ENCODE assay signal across 18 mouse cellular contexts in the genomic region with DNA sequence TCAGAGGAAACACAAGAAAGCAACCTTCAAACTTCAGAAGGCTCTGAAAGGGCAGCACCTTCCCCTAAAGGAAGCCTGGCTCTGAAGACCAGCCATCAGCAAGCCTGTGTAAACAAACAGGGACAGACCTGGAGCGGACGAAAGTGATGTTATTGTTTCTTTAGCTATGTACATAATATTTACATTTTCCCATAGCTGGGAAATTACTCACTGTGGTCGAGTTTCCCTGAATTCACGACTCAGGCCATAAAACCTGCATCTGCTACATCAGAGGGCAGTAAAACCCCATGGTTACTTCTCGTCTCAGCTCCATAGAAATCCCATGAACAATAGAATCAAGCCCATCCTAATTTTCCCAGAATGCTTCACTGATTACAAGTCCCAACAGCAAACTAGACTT. TPM values are rescaled to one million over a fixed set of nuclear protein-coding genes. Genes with fewer than 3 reads are reported as not detected.
DNase-seq lines count a peak whose midpoint lies in the region; ATAC-seq lines count a peak whose summit lies in the region.
"Had no signal": no experiment of that assay in that cellular context is flagged by ENCODE, and none has a peak within 500 bp of the region (broad histone marks: within the 10 kb centered on the region; RNA-seq: fewer than 3 reads in every experiment).

No protein-coding gene starts in this region.

- H3K4me3 ChIP-seq in kidney, embryonic 15.5 days (replicated peaks), result no peak overlapping the region
- no peak overlapping the region for H3K4me3 ChIP-seq in brown adipose tissue, adult 24 weeks (ENCODE audit: insufficient read depth, low read depth, low read length)
- no peak overlapping the region for H3K4me3 ChIP-seq in embryonic facial prominence, embryonic 12.5 days
- H3K4me3 ChIP-seq in limb, embryonic 12.5 days (replicated peaks), result no peak overlapping the region
- no peak overlapping the region for H3K4me3 ChIP-seq in forebrain, embryonic 12.5 days (replicated peaks)
- H3K4me3 ChIP-seq: erythroblast, embryonic 14.5 days; left cerebral cortex, adult 2 months; midbrain, embryonic 10.5 days had no signal

- no peak overlapping the region for H3K9ac ChIP-seq in kidney, embryonic 15.5 days
- H3K9ac ChIP-seq in embryonic facial prominence, embryonic 12.5 days, result no peak overlapping the region
- no peak overlapping the region for H3K9ac ChIP-seq in limb, embryonic 12.5 days (replicated peaks)
- H3K9ac ChIP-seq in forebrain, embryonic 12.5 days, result no peak overlapping the region
- H3K9ac ChIP-seq: liver, postnatal 0 days had no signal

- WGBS in kidney, embryonic 15.5 days, result 16% methylated on average over 5 of the region's 5 CpGs
- WGBS in embryonic facial prominence, embryonic 12.5 days, result 34% methylated on average over 5 of the region's 5 CpGs
- WGBS in limb, embryonic 12.5 days, result 20% methylated on average over 5 of the region's 5 CpGs
- WGBS in forebrain, embryonic 12.5 days, result 54% methylated on average over 5 of the region's 5 CpGs

- no peaks in the 10 kb centered on the region for H3K36me3 ChIP-seq in kidney, embryonic 15.5 days
- H3K36me3 ChIP-seq in embryonic facial prominence, embryonic 12.5 days, result no peaks in the 10 kb centered on the region
- H3K36me3 ChIP-seq in limb, embryonic 12.5 days, result no peaks in the 10 kb centered on the region; the same call in 1 of the 2 replicates
- no peaks in the 10 kb centered on the region for H3K36me3 ChIP-seq in forebrain, embryonic 12.5 days (replicated peaks)
- H3K36me3 ChIP-seq: midbrain, embryonic 10.5 days had no signal

- H3K4me1 ChIP-seq in kidney, embryonic 15.5 days, result peaks cover 70% of the 10 kb centered on the region
- H3K4me1 ChIP-seq in brown adipose tissue, adult 24 weeks (ENCODE audit: control insufficient read depth, insufficient read depth, insufficient read length, low read length), result peaks cover 36% of the 10 kb centered on the region
- peaks cover 71% of the 10 kb centered on the region for H3K4me1 ChIP-seq in embryonic facial prominence, embryonic 12.5 days
- peaks cover 79% of the 10 kb centered on the region for H3K4me1 ChIP-seq in limb, embryonic 12.5 days (replicated peaks)
- peaks cover 25% of the 10 kb centered on the region for H3K4me1 ChIP-seq in forebrain, embryonic 12.5 days

- H3K9me3 ChIP-seq in kidney, embryonic 15.5 days (replicated peaks), result no peaks in the 10 kb centered on the region
- H3K9me3 ChIP-seq in embryonic facial prominence, embryonic 12.5 days, result no peaks in the 10 kb centered on the region
- H3K9me3 ChIP-seq in limb, embryonic 12.5 days, result no peaks in the 10 kb centered on the region
- H3K9me3 ChIP-seq in forebrain, embryonic 12.5 days, result no peaks in the 10 kb centered on the region
- H3K9me3 ChIP-seq: midbrain, embryonic 10.5 days had no signal

- no peaks in the 10 kb centered on the region for H3K27me3 ChIP-seq in kidney, embryonic 15.5 days
- no peaks in the 10 kb centered on the region for H3K27me3 ChIP-seq in embryonic facial prominence, embryonic 12.5 days
- no peaks in the 10 kb centered on the region for H3K27me3 ChIP-seq in limb, embryonic 12.5 days
- H3K27me3 ChIP-seq in forebrain, embryonic 12.5 days, result peaks cover 9% of the 10 kb centered on the region; the same call in 1 of the 2 replicates
- H3K27me3 ChIP-seq: CH12.LX, Patski had no signal

- DNase-seq in kidney, postnatal 14 days, result no peak
- no peak for DNase-seq in frontal cortex, adult 2 months (ENCODE audit: extremely low spot score in 1 of 2, low spot score in 1 of 2)
- DNase-seq in ovary, postnatal 36 days (ENCODE audit: low spot score), result no peak
- DNase-seq: cerebellum, postnatal 10 days; heart, adult 18-20 months; liver, postnatal 0 days; thymus, adult 2 months had no signal

- H3K4me2 ChIP-seq in kidney, embryonic 15.5 days, result no peak overlapping the region
- no peak overlapping the region for H3K4me2 ChIP-seq in embryonic facial prominence, embryonic 12.5 days (replicated peaks)
- H3K4me2 ChIP-seq in limb, embryonic 12.5 days, result no peak overlapping the region
- H3K4me2 ChIP-seq in forebrain, embryonic 12.5 days, result no peak overlapping the region

- no peak for ATAC-seq in kidney, embryonic 15.5 days (replicated peaks; ENCODE audit: low FRiP score)
- ATAC-seq in embryonic facial prominence, embryonic 12.5 days (ENCODE audit: insufficient number of reproducible peaks, insufficient read depth, low FRiP score, low TSS enrichment), result no peak
- no peak for ATAC-seq in limb, embryonic 12.5 days (ENCODE audit: insufficient number of reproducible peaks, insufficient read depth, low FRiP score, low TSS enrichment, low read depth)
- no peak for ATAC-seq in forebrain, embryonic 12.5 days (ENCODE audit: low FRiP score)
- ATAC-seq: hindbrain, embryonic 16.5 days; liver, postnatal 0 days; Patski had no signal

- H3K27ac ChIP-seq in kidney, embryonic 15.5 days, result 0 out of 2 replicates have a peak overlapping the region, but pooled peaks have one; percentile 37
- peak overlapping the region; percentile 23; the same call in 1 of the 2 replicates for H3K27ac ChIP-seq in brown adipose tissue, adult 24 weeks (replicated peaks; ENCODE audit: low read depth, low read length)
- peak overlapping the region; percentile 63 for H3K27ac ChIP-seq in embryonic facial prominence, embryonic 12.5 days
- H3K27ac ChIP-seq in limb, embryonic 12.5 days, result peak overlapping the region; percentile 68
- H3K27ac ChIP-seq in forebrain, embryonic 12.5 days, result no peak overlapping the region
- H3K27ac ChIP-seq: left cerebral cortex, adult 2 months; midbrain, embryonic 10.5 days had no signal

RNA-seq across cellular contexts. Expression of gene Rassf3, which starts 11.1 kb away (rescaled TPM):
- 13.8 and 14.7 TPM in 2 replicates for polyA plus RNA-seq in kidney, embryonic 15.5 days (2015; fragmentation: Nextera tagmentation; extraction: Ambion mirVana)
- polyA plus RNA-seq in brown adipose tissue, adult 24 weeks (2012; ENCODE audit: insufficient read depth, insufficient read length, missing spikeins), result 17.3 and 25.1 TPM in 2 replicates
- polyA plus RNA-seq in embryonic facial prominence, embryonic 12.5 days (2016; fragmentation: Nextera tagmentation; extraction: Ambion mirVana), result 23.1 and 24.7 TPM in 2 replicates
- 20.2 and 22.2 TPM in 2 replicates for polyA plus RNA-seq in limb, embryonic 12.5 days (2016; fragmentation: Nextera tagmentation; extraction: Ambion mirVana)
- 18.0 and 21.5 TPM in 2 replicates for polyA plus RNA-seq in frontal cortex, adult 2 months (2012; rRNA removed)
- 6.6 and 7.3 TPM in 2 replicates for polyA plus RNA-seq in forebrain, embryonic 12.5 days (2016; fragmentation: Nextera tagmentation; extraction: Ambion mirVana)
